Mouse (Mus musculus): ENCODE measurements around the gene Atg10.

- no peak for TF ChIP-seq CTCF (IDR thresholded peaks at IDR 0.05; ENCODE audit: low read depth)
- no peak for TF ChIP-seq EP300 (IDR thresholded peaks at IDR 0.05; ENCODE audit: low read depth)
Observed at GRCm38 (mm10) chr13:91094196-91094595, 129.6 kb downstream of the Atg10 start.

Data from heart, postnatal 0 days (tissue).